Mouse (Mus musculus): ENCODE measurements around the gene Mymk. TPM values are rescaled to one million over a fixed set of nuclear protein-coding genes. Genes with fewer than 3 reads are reported as not detected.

The Mymk gene
- total RNA-seq, 4 experiments from 2014 or later, result 0.54 to 2.7 (median 1.7) TPM

GRCm38 (mm10) chr2:27079152-27079584 is 7.2 kb upstream of the Mymk start, which contains the start of gene Adamtsl2:
Gene Adamtsl2 (plus strand): TSS chr2:27079379.
- DNase-seq (ENCODE audit: low spot score in 2 of 2), result peak; percentile 37 to 49

GRCm38 (mm10) chr2:27078312-27078711 is 6.3 kb upstream of the Mymk start:
- no peak for DNase-seq (ENCODE audit: low spot score in 2 of 2)

- no peak for DNase-seq (ENCODE audit: low spot score in 2 of 2)
These were observed 5.8 kb upstream of the Mymk start for GRCm38 (mm10) chr2:27077655-27078244.

- no peak for DNase-seq (ENCODE audit: low spot score in 2 of 2)
These were observed 3.5 kb upstream of the Mymk start for GRCm38 (mm10) chr2:27075485-27075884.

- no peak for DNase-seq (ENCODE audit: low spot score in 2 of 2)
These were observed 2.8 kb upstream of the Mymk start for GRCm38 (mm10) chr2:27074804-27075203.

- DNase-seq (ENCODE audit: low spot score in 2 of 2), result no peak
These were observed 1.4 kb upstream of the Mymk start for GRCm38 (mm10) chr2:27073407-27073806.

- DNase-seq (ENCODE audit: low spot score in 2 of 2), result peak; percentile 86
These were observed 842 bp downstream of the Mymk start for GRCm38 (mm10) chr2:27071137-27071536.

GRCm38 (mm10) chr2:27070247-27070813 is 1.6 kb downstream of the Mymk start:
- DNase-seq (ENCODE audit: low spot score in 2 of 2), result no peak

- no peak for DNase-seq (ENCODE audit: low spot score in 2 of 2)
These were observed 2.3 kb downstream of the Mymk start for GRCm38 (mm10) chr2:27069646-27070045.

GRCm38 (mm10) chr2:27067996-27068395 is 4.0 kb downstream of the Mymk start:
- DNase-seq (ENCODE audit: low spot score in 2 of 2), result no peak

GRCm38 (mm10) chr2:27067124-27067523 is 4.9 kb downstream of the Mymk start:
- DNase-seq (ENCODE audit: low spot score in 2 of 2), result no peak

- DNase-seq (ENCODE audit: low spot score in 2 of 2), result no peak
These were observed 12.8 kb downstream of the Mymk start for GRCm38 (mm10) chr2:27059187-27059586.

- no peak for DNase-seq (ENCODE audit: low spot score in 2 of 2)
These were observed 13.2 kb downstream of the Mymk start for GRCm38 (mm10) chr2:27058751-27059150.

- no peak for DNase-seq (ENCODE audit: low spot score in 2 of 2)
These were observed 13.7 kb downstream of the Mymk start for GRCm38 (mm10) chr2:27058251-27058650.

GRCm38 (mm10) chr2:27049408-27049807 is 22.6 kb downstream of the Mymk start:
- DNase-seq (ENCODE audit: low spot score in 2 of 2), result no peak

GRCm38 (mm10) chr2:27045979-27046770 is 25.8 kb downstream of the Mymk start:
- no peak for DNase-seq (ENCODE audit: low spot score in 2 of 2)

GRCm38 (mm10) chr2:27044641-27045040 is 27.3 kb downstream of the Mymk start:
- DNase-seq (ENCODE audit: low spot score in 2 of 2), result no peak

- DNase-seq (ENCODE audit: low spot score in 2 of 2), result no peak
These were observed 27.8 kb downstream of the Mymk start for GRCm38 (mm10) chr2:27044166-27044565.

GRCm38 (mm10) chr2:27043461-27043860 is 28.5 kb downstream of the Mymk start:
- DNase-seq (ENCODE audit: low spot score in 2 of 2), result peak; percentile 81 to 92

GRCm38 (mm10) chr2:27042131-27042844 is 29.7 kb downstream of the Mymk start:
- no peak for DNase-seq (ENCODE audit: low spot score in 2 of 2)

- DNase-seq (ENCODE audit: low spot score in 2 of 2), result no peak
These were observed 32.7 kb downstream of the Mymk start for GRCm38 (mm10) chr2:27039286-27039685.

GRCm38 (mm10) chr2:27038596-27038995 is 33.4 kb downstream of the Mymk start:
- DNase-seq (ENCODE audit: low spot score in 2 of 2), result peak in 1 of 2 experiments; percentile 69
